Mouse (Mus musculus): ENCODE measurements around the gene Nox1.

The Nox1 gene

GRCm38 (mm10) chrX:134128549-134128948 is 93.2 kb downstream of the Nox1 start:
- no peak for DNase-seq (ENCODE audit: low spot score)

- DNase-seq (ENCODE audit: low spot score): no peak
Observed at GRCm38 (mm10) chrX:134116417-134116816, 105.3 kb downstream of the Nox1 start.

- no peak for DNase-seq (ENCODE audit: low spot score)
Observed at GRCm38 (mm10) chrX:134111767-134112166, 110.0 kb downstream of the Nox1 start.

- no peak for DNase-seq (ENCODE audit: low spot score)
Observed at GRCm38 (mm10) chrX:134102641-134103040, 119.1 kb downstream of the Nox1 start.

- no peak for DNase-seq (ENCODE audit: low spot score)
Observed at GRCm38 (mm10) chrX:134085453-134085852, 136.3 kb downstream of the Nox1 start.

GRCm38 (mm10) chrX:134059764-134060163 is 162.0 kb downstream of the Nox1 start:
- DNase-seq (ENCODE audit: low spot score): peak; percentile 20

- peak; percentile 93 for DNase-seq (ENCODE audit: low spot score)
Observed at GRCm38 (mm10) chrX:134058987-134059712, 162.6 kb downstream of the Nox1 start, which contains the start of gene Cstf2. TSS of gene Cstf2 (plus strand) at chrX:134059187.

GRCm38 (mm10) chrX:134058040-134058875 is 163.5 kb downstream of the Nox1 start:
- DNase-seq (ENCODE audit: low spot score): no peak

- no peak for DNase-seq (ENCODE audit: low spot score)
Observed at GRCm38 (mm10) chrX:134056897-134057296, 164.9 kb downstream of the Nox1 start.

GRCm38 (mm10) chrX:134048994-134049393 is 172.8 kb downstream of the Nox1 start:
- DNase-seq (ENCODE audit: low spot score): no peak

All from T-cell, adult 2 months (primary cell).